Mouse (Mus musculus) lung, embryonic 14.5 days (tissue): ENCODE data around the gene Ncapd3. TPM values are rescaled to one million over a fixed set of nuclear protein-coding genes. Genes with fewer than 3 reads are reported as not detected.

Experiments
- ATAC-seq: fragments of 200-750 bp; cut with Nextera tagmentation; 2 replicates; pipeline ENCODE4 v1.8.0; 2017; ENCODE audit warnings: mild to moderate bottlenecking, moderate TSS enrichment, moderate library complexity; ENCODE audit not compliant: insufficient read depth
- DNase-seq: peaks from one replicate; pipeline ENCODE4 v3.0.0-alpha.2; 2015
- H3K27ac ChIP-seq: fragments of 300-500 bp; sonication (generic); 2 replicates; pipeline ENCODE4 v1.5.1; 2014; ENCODE audit warnings: low read depth, mild to moderate bottlenecking, moderate library complexity
- H3K27me3 ChIP-seq: fragments of 300-500 bp; sonication (generic); 2 replicates; pipeline ENCODE4 v1.6.1; 2014; ENCODE audit warnings: low read length, control low read depth; ENCODE audit not compliant: insufficient read depth
- H3K36me3 ChIP-seq: fragments of 300-500 bp; sonication (generic); 2 replicates; pipeline ENCODE4 v1.6.1; 2014; ENCODE audit warnings: control low read depth; ENCODE audit not compliant: insufficient read depth
- H3K4me1 ChIP-seq: fragments of 300-500 bp; sonication (generic); 2 replicates; pipeline ENCODE4 v1.6.1; 2014; ENCODE audit warnings: antibody characterized with exemption, control low read depth; ENCODE audit not compliant: insufficient read depth
- H3K4me2 ChIP-seq: fragments of 300-500 bp; sonication (generic); 2 replicates; pipeline ENCODE4 v1.6.1; 2014; ENCODE audit warnings: mild to moderate bottlenecking
- H3K4me3 ChIP-seq: fragments of 300-500 bp; sonication (generic); 2 replicates; pipeline ENCODE4 v1.5.1; 2014; ENCODE audit warnings: low read depth, low read length
- H3K9ac ChIP-seq: fragments of 300-500 bp; sonication (generic); 2 replicates; pipeline ENCODE4 v1.6.1; 2014
- H3K9me3 ChIP-seq: fragments of 300-500 bp; sonication (generic); 2 replicates; pipeline ENCODE4 v1.6.1; 2016; ENCODE audit warnings: low read depth, low read length, control low read depth
- CTCF ChIP-seq: IDR thresholded peaks from 2 replicates; pipeline ENCODE4 v1.5.1; 2016; ENCODE audit warnings: antibody characterized with exemption, low read depth
- WGBS: fragments of 180-500 bp; shearing (Covaris S2); extraction: QIAGEN DNeasy Blood & Tissue Kit; methylation state at CpG from one replicate; pipeline ENCODE4 v1.1.7; 2014; 5-methylcytosine and 5-hydroxymethylcytosine counted together
- polyA plus RNA-seq: library from polyadenylated mRNA; unstranded; fragments of >200 nt; fragmentation: Nextera tagmentation; extraction: Ambion mirVana; gene quantifications from 2 replicates; pipeline ENCODE4 v1.2.1, GENCODE M21; 2014

Ncapd3 gene
- polyA plus RNA-seq, 1 experiment from 2014 or later = 44.1 TPM

DNA sequence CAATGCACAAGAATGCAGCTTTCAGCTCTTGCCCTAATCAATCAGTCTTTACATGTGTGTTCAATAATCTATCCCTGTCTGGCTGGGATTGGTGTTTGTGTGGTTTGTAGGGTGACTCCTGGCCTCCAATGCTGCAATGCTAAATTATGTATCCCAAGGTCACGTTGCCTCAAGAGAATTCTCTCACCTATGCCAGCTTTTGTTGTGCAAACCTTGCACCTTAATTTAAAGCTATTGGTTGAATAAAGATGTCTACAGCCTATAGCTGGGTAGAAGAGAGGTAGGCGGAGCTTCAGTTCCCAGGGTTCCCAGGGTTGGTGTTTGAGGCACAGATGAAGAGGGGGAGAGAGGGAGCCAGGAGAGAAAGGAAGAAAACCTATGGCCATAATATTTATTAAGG lies 32.5 kb upstream of the Ncapd3 start:
- Histone ChIP-seq H3K4me2 (no peak overlapping the region), H3K4me3 (no peak overlapping the region), H3K27ac (no peak overlapping the region), H3K9me3 (no peaks in the 10 kb centered on the region), H3K4me1 (peaks cover 7% of the 10 kb centered on the region; the same call in 1 of the 2 replicates), H3K36me3 (no peaks in the 10 kb centered on the region), H3K27me3 (no peaks in the 10 kb centered on the region), H3K9ac (no peak overlapping the region)
- no peak for DNase-seq
- WGBS = 97% methylated on average over 2 of the region's 2 CpGs
- TF ChIP-seq CTCF = no peak
- ATAC-seq = no peak

DNA sequence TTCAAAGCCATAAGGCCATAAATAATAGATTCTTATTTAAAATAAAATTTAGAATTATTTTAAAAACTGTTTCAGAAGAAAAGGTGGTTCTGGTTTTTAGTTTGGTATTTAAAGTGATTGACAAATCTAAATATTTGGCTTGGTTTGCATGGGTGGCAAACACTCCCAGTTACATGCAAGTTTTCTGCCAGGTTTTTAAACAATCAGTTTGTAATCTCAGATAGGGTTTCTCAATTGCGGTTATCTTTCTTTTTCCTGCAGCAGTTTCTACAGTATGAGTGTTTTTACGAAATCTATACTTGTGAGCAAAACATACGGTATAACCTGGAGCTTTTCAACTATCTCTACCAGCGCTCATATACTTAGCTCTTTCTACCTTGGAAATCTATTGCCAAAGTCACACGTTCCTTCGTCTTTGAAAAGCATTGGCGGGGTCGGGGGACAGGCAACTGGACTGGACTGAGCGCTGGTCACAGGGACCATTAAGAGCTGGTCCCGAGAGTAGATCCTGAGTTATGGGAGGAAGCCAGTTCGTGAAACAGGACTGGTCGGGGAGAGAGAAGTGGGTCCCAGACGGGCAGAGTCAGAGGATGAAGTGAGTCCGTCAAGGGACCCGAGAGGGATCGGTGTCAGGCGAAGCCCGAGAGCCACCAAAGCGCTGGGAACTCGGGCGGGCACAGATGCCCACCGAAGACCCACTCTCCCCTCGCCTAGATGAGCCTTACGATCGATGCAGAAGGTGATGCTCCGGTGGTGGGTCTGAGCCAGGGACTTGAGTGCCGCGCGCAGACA lies 31.1 kb upstream of the Ncapd3 start:
- Histone ChIP-seq H3K27ac (peak overlapping the region; percentile 73), H3K9ac (peak overlapping the region; percentile 82), H3K9me3 (no peaks in the 10 kb centered on the region), H3K27me3 (no peaks in the 10 kb centered on the region), H3K36me3 (peaks cover 5% of the 10 kb centered on the region), H3K4me3 (peak overlapping the region; percentile 72), H3K4me1 (peaks cover 7% of the 10 kb centered on the region; the same call in 1 of the 2 replicates), H3K4me2 (peak overlapping the region; percentile 69)
- DNase-seq = no peak
- peak; percentile 65 for ATAC-seq
- under 1% methylated on average over 29 of the region's 29 CpGs for WGBS
- TF ChIP-seq CTCF = no peak

DNA sequence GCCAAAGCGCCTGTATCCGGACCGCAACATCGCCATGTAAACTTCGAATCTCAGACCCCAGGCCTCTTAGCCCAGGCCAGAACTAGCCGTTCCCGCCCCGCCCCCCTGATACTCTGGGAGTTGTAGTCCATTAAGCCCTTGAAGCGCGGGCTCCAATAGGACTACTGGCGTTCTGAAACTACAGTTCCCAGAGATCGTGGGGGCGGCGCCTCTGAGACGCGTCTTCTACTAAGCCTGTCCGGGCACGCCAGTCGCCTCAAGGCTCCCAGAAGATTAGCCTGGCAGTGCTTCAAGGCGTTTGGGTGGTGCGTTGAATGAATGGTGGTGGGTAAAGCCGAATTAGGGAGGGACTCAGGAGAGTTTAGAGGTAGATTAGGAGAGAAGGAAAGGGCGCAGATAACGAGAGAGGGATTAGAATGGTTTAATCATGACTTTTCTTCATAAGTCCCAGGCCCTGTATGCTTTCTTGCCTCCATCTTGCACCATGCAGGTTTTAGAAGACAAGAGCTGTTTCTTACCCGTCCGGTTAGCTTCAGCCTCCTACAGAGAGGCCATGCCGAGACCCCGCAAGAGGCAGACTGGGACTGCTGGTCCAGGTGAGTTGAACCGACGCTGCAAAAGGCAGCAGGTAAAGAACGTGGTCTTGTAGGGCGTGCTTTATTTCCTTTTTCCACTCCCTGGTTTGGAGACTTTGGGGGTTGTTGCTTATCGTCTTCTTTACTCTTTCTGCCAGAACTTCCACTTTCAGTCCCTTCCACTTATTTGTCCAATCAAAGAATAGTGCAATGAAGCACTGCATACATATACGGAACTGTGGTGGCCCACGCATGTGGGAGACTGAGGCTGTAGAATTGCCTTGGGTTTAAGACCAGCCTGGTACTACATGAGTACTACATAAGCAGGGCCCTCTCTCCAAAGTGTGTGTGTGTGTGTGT lies 30.2 kb upstream of the Ncapd3 start, which contains the start of the genes Acad8 and Thyn1:
Acad8 (minus strand) TSS at position 106 of the 935 bp plus-strand sequence.
Thyn1 (plus strand) TSS at position 250 of the 935 bp plus-strand sequence.
- Histone ChIP-seq H3K4me3 (peak within 1 kb of the TSS; percentile 72), H3K9ac (peak within 1 kb of the TSS; percentile 82), H3K27me3 (no peaks in the 10 kb centered on the region), H3K4me2 (peak within 1 kb of the TSS; percentile 69), H3K27ac (peak within 1 kb of the TSS; percentile 75), H3K4me1 (peaks cover 7% of the 10 kb centered on the region; the same call in 1 of the 2 replicates), H3K36me3 (peaks cover 13% of the 10 kb centered on the region), H3K9me3 (no peaks in the 10 kb centered on the region)
- TF ChIP-seq CTCF = no peak
- WGBS = under 1% methylated on average over 35 of the region's 35 CpGs
- ATAC-seq (peak; percentile 100), DNase-seq (peak; percentile 99)

DNA sequence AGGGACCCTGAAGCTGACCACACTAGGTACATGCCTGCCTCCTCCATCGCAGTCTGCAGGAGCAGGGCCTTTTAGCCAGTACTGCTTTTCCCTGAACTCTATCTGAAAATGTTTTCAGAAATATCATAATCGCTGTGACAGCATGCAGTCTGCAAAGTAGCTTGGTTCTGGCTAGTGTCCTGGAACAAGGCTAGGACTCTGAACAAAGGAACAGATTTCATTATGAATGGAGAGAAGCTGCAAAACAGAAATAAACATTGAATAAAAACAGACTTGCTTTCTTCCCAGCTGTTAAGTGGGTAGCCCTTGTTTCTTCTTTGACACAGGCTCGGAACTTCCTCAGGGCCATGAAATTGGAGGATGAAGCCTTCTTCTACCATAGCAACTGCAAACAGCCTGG lies 24.7 kb upstream of the Ncapd3 start:
- TF ChIP-seq CTCF = no peak
- H3K27me3 ChIP-seq = no peaks in the 10 kb centered on the region
- no peak overlapping the region for H3K27ac ChIP-seq
- DNase-seq = no peak
- no peaks in the 10 kb centered on the region for H3K9me3 ChIP-seq
- no peak for ATAC-seq
- H3K9ac ChIP-seq = no peak overlapping the region
- peaks cover 7% of the 10 kb centered on the region; the same call in 1 of the 2 replicates for H3K4me1 ChIP-seq
- 91% methylated on average over 3 of the region's 3 CpGs for WGBS
- H3K36me3 ChIP-seq = peaks cover 65% of the 10 kb centered on the region
- no peak overlapping the region for H3K4me2 ChIP-seq
- no peak overlapping the region for H3K4me3 ChIP-seq

DNA sequence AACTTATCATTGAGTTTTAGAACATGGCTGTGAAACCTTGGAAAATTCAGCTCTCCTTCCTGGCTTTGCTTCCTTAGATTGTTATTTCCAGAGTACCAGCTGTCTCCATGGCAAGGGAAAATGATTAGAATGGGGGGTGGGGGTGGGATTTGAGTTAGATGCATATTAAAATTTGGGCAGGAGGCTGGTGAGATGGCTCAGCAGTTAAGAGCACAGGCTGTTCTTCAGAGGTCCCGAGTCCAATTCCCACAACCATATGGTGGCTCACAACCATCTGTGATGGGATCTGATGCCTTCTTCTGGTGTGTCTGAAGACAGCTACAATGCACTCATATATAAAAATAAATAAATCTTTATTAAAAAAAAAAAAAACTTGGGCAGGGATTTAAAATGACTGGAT lies 24.0 kb upstream of the Ncapd3 start:
- Histone ChIP-seq H3K4me1 (peaks cover 1% of the 10 kb centered on the region; the same call in 1 of the 2 replicates), H3K36me3 (peaks cover 72% of the 10 kb centered on the region), H3K4me3 (no peak overlapping the region), H3K9ac (no peak overlapping the region), H3K27me3 (no peaks in the 10 kb centered on the region), H3K9me3 (no peaks in the 10 kb centered on the region), H3K27ac (no peak overlapping the region), H3K4me2 (no peak overlapping the region)
- ATAC-seq (no peak), DNase-seq (no peak)
- TF ChIP-seq CTCF = no peak
- WGBS = 80% methylated on average over 1 of the region's 1 CpGs

DNA sequence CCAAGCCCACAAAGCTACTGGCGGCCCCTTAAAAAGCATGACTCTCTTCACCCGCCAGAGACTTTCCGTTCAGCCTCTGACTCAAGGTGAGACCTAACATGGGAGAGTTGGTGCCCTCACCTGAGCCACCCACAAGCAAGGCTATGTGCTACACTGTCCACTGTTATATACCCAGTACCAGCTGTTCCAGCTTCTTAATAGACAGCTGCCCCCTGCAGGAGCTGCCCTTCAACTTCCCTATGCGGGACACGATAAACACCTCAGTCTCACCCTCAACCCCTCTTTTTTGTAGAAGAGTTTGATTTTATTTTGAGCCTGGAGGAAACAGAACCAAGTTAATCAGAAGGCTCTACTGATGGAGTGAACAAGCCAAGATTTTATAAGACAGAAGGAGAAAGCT lies 23.1 kb upstream of the Ncapd3 start:
- no peaks in the 10 kb centered on the region for H3K4me1 ChIP-seq
- peak; percentile 12; the same call in 1 of the 2 replicates for TF ChIP-seq CTCF
- no peak overlapping the region for H3K27ac ChIP-seq
- no peak overlapping the region for H3K4me3 ChIP-seq
- WGBS = 87% methylated on average over 5 of the region's 5 CpGs
- peaks cover 80% of the 10 kb centered on the region for H3K36me3 ChIP-seq
- H3K9ac ChIP-seq = no peak overlapping the region
- H3K4me2 ChIP-seq = no peak overlapping the region
- no peaks in the 10 kb centered on the region for H3K9me3 ChIP-seq
- DNase-seq (no peak), ATAC-seq (no peak)
- no peaks in the 10 kb centered on the region for H3K27me3 ChIP-seq
